Mouse (Mus musculus) cerebellum, adult 18-20 months (tissue): ENCODE measurements around the gene Ift122.

Source experiments
- DNase-seq, 2 experiments: peaks; one replicate each; pipeline ENCODE4 v3.0.0; 2021

Ift122 gene

GRCm38 (mm10) chr6:115892363-115892762 is 39.1 kb downstream of the Ift122 start:
- DNase-seq = no peak

- DNase-seq = no peak
Observed at GRCm38 (mm10) chr6:115896346-115896745, 43.1 kb downstream of the Ift122 start.

GRCm38 (mm10) chr6:115897117-115897516 is 43.8 kb downstream of the Ift122 start:
- no peak for DNase-seq

GRCm38 (mm10) chr6:115897926-115898520 is 44.8 kb downstream of the Ift122 start:
- DNase-seq = no peak

- peak; percentile 87 to 89 for DNase-seq
Observed at GRCm38 (mm10) chr6:115901062-115901461, 47.8 kb downstream of the Ift122 start.

GRCm38 (mm10) chr6:115901489-115901931 is 48.2 kb downstream of the Ift122 start:
- peak; percentile 39 to 48 for DNase-seq

- DNase-seq = no peak
Observed at GRCm38 (mm10) chr6:115902545-115902944, 49.3 kb downstream of the Ift122 start.

GRCm38 (mm10) chr6:115905568-115905967 is 52.3 kb downstream of the Ift122 start:
- no peak for DNase-seq

GRCm38 (mm10) chr6:115906455-115906854 is 53.2 kb downstream of the Ift122 start:
- no peak for DNase-seq

GRCm38 (mm10) chr6:115906871-115907270 is 53.6 kb downstream of the Ift122 start:
- DNase-seq = no peak

GRCm38 (mm10) chr6:115908421-115908982 is 55.2 kb downstream of the Ift122 start:
- DNase-seq = no peak

GRCm38 (mm10) chr6:115909052-115909451 is 55.8 kb downstream of the Ift122 start:
- no peak for DNase-seq

- DNase-seq = peak; percentile 35 to 46
Observed at GRCm38 (mm10) chr6:115909940-115910339, 56.7 kb downstream of the Ift122 start.

GRCm38 (mm10) chr6:115911763-115912162 is 58.5 kb downstream of the Ift122 start:
- no peak for DNase-seq

GRCm38 (mm10) chr6:115913482-115913881 is 60.2 kb downstream of the Ift122 start:
- DNase-seq = no peak

- DNase-seq = peak; percentile 60 to 66
Observed at GRCm38 (mm10) chr6:115914511-115915202, 61.4 kb downstream of the Ift122 start.

GRCm38 (mm10) chr6:115915601-115916445 is 62.6 kb downstream of the Ift122 start:
- DNase-seq = peak; percentile 69

GRCm38 (mm10) chr6:115916611-115917010 is 63.3 kb downstream of the Ift122 start:
- peak; percentile 55 to 66 for DNase-seq

- no peak for DNase-seq
Observed at GRCm38 (mm10) chr6:115918615-115919014, 65.3 kb downstream of the Ift122 start.

- DNase-seq = no peak
Observed at GRCm38 (mm10) chr6:115919876-115920275, 66.6 kb downstream of the Ift122 start.

GRCm38 (mm10) chr6:115924829-115925228 is 71.6 kb downstream of the Ift122 start:
- DNase-seq = no peak

- DNase-seq = no peak
Observed at GRCm38 (mm10) chr6:115926416-115926815, 73.1 kb downstream of the Ift122 start.
